Mouse (Mus musculus) MN1 (cell line): ENCODE data around the gene Tbc1d22a.

Experiments used
- DNase-seq: peaks from one replicate; pipeline ENCODE4 v3.0.0-alpha.2; 2016; ENCODE audit warnings: low spot score

Gene Tbc1d22a

GRCm38 (mm10) chr15:86507546-86507945 lies 293.3 kb downstream of the Tbc1d22a start:
- DNase-seq: no peak

GRCm38 (mm10) chr15:86508406-86509176 lies 294.3 kb downstream of the Tbc1d22a start:
- no peak for DNase-seq

- DNase-seq: no peak
Measured at GRCm38 (mm10) chr15:86509601-86510000, 295.3 kb downstream of the Tbc1d22a start.

GRCm38 (mm10) chr15:86511181-86511580 lies 296.9 kb downstream of the Tbc1d22a start:
- DNase-seq: no peak

- DNase-seq: no peak
Measured at GRCm38 (mm10) chr15:86513336-86513735, 299.1 kb downstream of the Tbc1d22a start.

GRCm38 (mm10) chr15:86520201-86520600 lies 305.9 kb downstream of the Tbc1d22a start:
- no peak for DNase-seq

GRCm38 (mm10) chr15:86535356-86535755 lies 321.1 kb downstream of the Tbc1d22a start:
- no peak for DNase-seq

- no peak for DNase-seq
Measured at GRCm38 (mm10) chr15:86542371-86542770, 328.1 kb downstream of the Tbc1d22a start.

GRCm38 (mm10) chr15:86544122-86544795 lies 330.0 kb downstream of the Tbc1d22a start:
- no peak for DNase-seq
